Mouse (Mus musculus) liver, postnatal 0 days (tissue): ENCODE measurements around the gene Rab33a.

Experiments used
- CTCF ChIP-seq: sonication (generic); IDR thresholded peaks from 2 replicates; pipeline ENCODE4 v1.5.1; 2016; ENCODE audit warnings: antibody characterized with exemption, low read depth
- EP300 ChIP-seq: IDR thresholded peaks from 2 replicates; pipeline ENCODE4 v1.6.1; 2016; ENCODE audit warnings: antibody characterized with exemption, low read depth, mild to moderate bottlenecking

DNA sequence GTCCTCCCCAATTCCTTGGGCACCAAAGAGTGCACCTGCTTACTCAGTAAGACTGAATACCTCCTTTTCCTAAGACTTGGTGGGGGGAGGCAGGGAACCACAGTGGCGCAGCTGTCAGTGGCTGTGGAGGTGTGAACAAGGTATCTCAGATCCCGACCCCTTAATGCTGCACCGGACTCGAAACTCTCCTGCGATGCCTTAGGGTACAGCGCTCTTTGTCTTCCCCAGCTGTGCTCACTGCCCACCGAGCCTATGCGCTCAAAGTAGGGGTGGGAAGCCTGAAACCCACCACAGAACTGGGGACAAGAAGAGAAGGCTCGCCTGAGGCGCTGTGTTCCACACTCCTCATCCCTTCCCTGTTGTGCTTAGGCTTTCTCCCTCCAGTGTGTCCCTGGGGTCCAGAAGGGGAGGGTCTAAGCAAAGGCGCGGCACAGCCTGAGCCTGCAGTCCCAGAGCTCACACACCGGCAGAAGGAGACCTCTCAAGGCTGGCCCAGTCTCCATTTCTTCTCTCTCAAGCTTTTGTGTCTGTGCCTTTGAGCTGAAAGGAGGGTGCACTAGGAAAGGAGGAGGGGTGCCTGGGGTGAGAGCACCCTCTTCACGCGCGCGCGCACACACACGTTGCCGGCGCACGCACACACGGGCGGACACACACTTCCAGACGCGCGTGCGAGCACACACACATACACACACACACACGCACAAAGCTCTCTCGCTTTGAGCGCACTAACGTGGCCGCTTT is at the start of gene Rab33a:
- TF ChIP-seq EP300 (no peak), CTCF (no peak)
